Mouse (Mus musculus) heart, embryonic 13.5 days (tissue): Measurements from ENCODE around the gene Rptor. TPM values are rescaled to one million over a fixed set of nuclear protein-coding genes. Genes with fewer than 3 reads are reported as not detected.
"Not testable (repeated sequence)": the region's sequence is repeated elsewhere in the genome, so short reads cannot be mapped to it uniquely, and the experiment has no call there.

Experiments used
- ATAC-seq: fragments of 200-750 bp; cut with Nextera tagmentation; 2 replicates; pipeline ENCODE4 v1.8.0; 2017; ENCODE audit warnings: moderate TSS enrichment; ENCODE audit not compliant: insufficient number of reproducible peaks, low FRiP score, low TSS enrichment; ENCODE audit errors: extremely low read depth
- H3K27ac ChIP-seq: fragments of 300-500 bp; sonication (generic); replicated peaks from 2 replicates; pipeline ENCODE4 v1.5.1; 2015; ENCODE audit warnings: moderate library complexity, mild to moderate bottlenecking, inconsistent platforms
- H3K27me3 ChIP-seq: fragments of 300-500 bp; sonication (generic); replicated peaks from 2 replicates; pipeline ENCODE4 v1.6.1; 2015; ENCODE audit warnings: mild to moderate bottlenecking, inconsistent platforms
- H3K36me3 ChIP-seq: fragments of 300-500 bp; sonication (generic); 2 replicates; pipeline ENCODE4 v1.6.1; 2015; ENCODE audit warnings: mild to moderate bottlenecking, inconsistent platforms
- H3K4me1 ChIP-seq: fragments of 300-500 bp; sonication (generic); 2 replicates; pipeline ENCODE4 v1.6.1; 2015; ENCODE audit warnings: inconsistent platforms
- H3K4me2 ChIP-seq: fragments of 300-500 bp; sonication (generic); 2 replicates; pipeline ENCODE4 v1.6.1; 2015; ENCODE audit warnings: inconsistent platforms, mild to moderate bottlenecking, moderate library complexity
- H3K4me3 ChIP-seq: fragments of 300-500 bp; sonication (generic); 2 replicates; pipeline ENCODE4 v1.5.1; 2015; ENCODE audit warnings: moderate library complexity, mild to moderate bottlenecking, inconsistent platforms
- H3K9ac ChIP-seq: fragments of 300-500 bp; sonication (generic); 2 replicates; pipeline ENCODE4 v1.6.1; 2015; ENCODE audit warnings: inconsistent platforms, mild to moderate bottlenecking, moderate library complexity
- H3K9me3 ChIP-seq: fragments of 300-500 bp; sonication (generic); 2 replicates; pipeline ENCODE4 v1.6.1; 2016; ENCODE audit warnings: inconsistent platforms
- WGBS: fragments of 180-500 bp; shearing (Covaris S2); methylation state at CpG from one replicate; pipeline ENCODE4 v1.1.7; 2015; ENCODE audit warnings: mixed read lengths; 5-methylcytosine and 5-hydroxymethylcytosine counted together
- polyA plus RNA-seq: library from polyadenylated mRNA; unstranded; fragments of >200 nt; fragmentation: Nextera tagmentation; extraction: Ambion mirVana; gene quantifications from 2 replicates; pipeline ENCODE4 v1.2.1, GENCODE M21; 2015

Rptor gene
- polyA plus RNA-seq, 1 experiment from 2014 or later: 7.0 TPM

- 83% methylated on average over 9 of the region's 9 CpGs for WGBS
- Histone ChIP-seq H3K4me1 (peaks cover 14% of the 10 kb centered on the region), H3K27me3 (no peaks in the 10 kb centered on the region), H3K9me3 (no peaks in the 10 kb centered on the region), H3K9ac (no peak overlapping the region), H3K4me3 (no peak overlapping the region), H3K27ac (no peak overlapping the region), H3K36me3 (peaks cover 4% of the 10 kb centered on the region; the same call in 1 of the 2 replicates), H3K4me2 (no peak overlapping the region)
- ATAC-seq: no peak
Measured at GRCm38 (mm10) chr11:119653336-119653735, 50.6 kb downstream of the Rptor start.

- Histone ChIP-seq H3K27ac (no peak overlapping the region), H3K4me1 (peaks cover 4% of the 10 kb centered on the region; the same call in 1 of the 2 replicates), H3K36me3 (peaks cover 8% of the 10 kb centered on the region; the same call in 1 of the 2 replicates), H3K27me3 (no peaks in the 10 kb centered on the region), H3K4me2 (no peak overlapping the region), H3K4me3 (no peak overlapping the region), H3K9me3 (no peaks in the 10 kb centered on the region), H3K9ac (no peak overlapping the region)
- ATAC-seq: no peak
- 64% methylated on average over 6 of the region's 6 CpGs for WGBS
Measured at GRCm38 (mm10) chr11:119657534-119657933, 54.8 kb downstream of the Rptor start.

GRCm38 (mm10) chr11:119659296-119659695, 56.6 kb downstream of the Rptor start:
- 85% methylated on average over 3 of the region's 3 CpGs for WGBS
- no peak overlapping the region for H3K27ac ChIP-seq
- peaks cover 8% of the 10 kb centered on the region; the same call in 1 of the 2 replicates for H3K36me3 ChIP-seq
- H3K4me3 ChIP-seq: no peak overlapping the region
- H3K9ac ChIP-seq: no peak overlapping the region
- no peak for ATAC-seq
- H3K27me3 ChIP-seq: no peaks in the 10 kb centered on the region
- no peak overlapping the region for H3K4me2 ChIP-seq
- H3K4me1 ChIP-seq: peaks cover 20% of the 10 kb centered on the region
- no peaks in the 10 kb centered on the region for H3K9me3 ChIP-seq

- ATAC-seq, H3K9ac ChIP-seq, H3K4me3 ChIP-seq, H3K4me2 ChIP-seq, H3K9me3 ChIP-seq, H3K36me3 ChIP-seq, H3K27me3 ChIP-seq, H3K27ac ChIP-seq: not testable (repeated sequence)
- H3K4me1 ChIP-seq: peaks cover 39% of the 10 kb centered on the region
- 58% methylated on average over 4 of the region's 4 CpGs for WGBS
Measured at GRCm38 (mm10) chr11:119661479-119661878, 58.8 kb downstream of the Rptor start.

- no peak overlapping the region for H3K9ac ChIP-seq
- no peak overlapping the region for H3K4me2 ChIP-seq
- no peaks in the 10 kb centered on the region for H3K27me3 ChIP-seq
- no peaks in the 10 kb centered on the region for H3K9me3 ChIP-seq
- H3K4me3 ChIP-seq: no peak overlapping the region
- H3K36me3 ChIP-seq: no peaks in the 10 kb centered on the region
- 81% methylated on average over 2 of the region's 2 CpGs for WGBS
- 0 out of 2 replicates have a peak overlapping the region, but pooled peaks have one; percentile 2 for H3K27ac ChIP-seq
- peaks cover 54% of the 10 kb centered on the region for H3K4me1 ChIP-seq
- no peak for ATAC-seq
Measured at GRCm38 (mm10) chr11:119663876-119664275, 61.2 kb downstream of the Rptor start.

- no peak overlapping the region for H3K9ac ChIP-seq
- no peak overlapping the region for H3K27ac ChIP-seq
- no peak for ATAC-seq
- H3K4me3 ChIP-seq: no peak overlapping the region
- H3K9me3 ChIP-seq: no peaks in the 10 kb centered on the region
- H3K27me3 ChIP-seq: no peaks in the 10 kb centered on the region
- 86% methylated on average over 10 of the region's 10 CpGs for WGBS
- no peaks in the 10 kb centered on the region for H3K36me3 ChIP-seq
- H3K4me1 ChIP-seq: peaks cover 54% of the 10 kb centered on the region
- no peak overlapping the region for H3K4me2 ChIP-seq
Measured at GRCm38 (mm10) chr11:119664678-119665307, 62.1 kb downstream of the Rptor start.

GRCm38 (mm10) chr11:119665308-119665702, 62.6 kb downstream of the Rptor start:
- Histone ChIP-seq H3K27ac (no peak overlapping the region), H3K9ac (no peak overlapping the region), H3K36me3 (no peaks in the 10 kb centered on the region), H3K4me2 (no peak overlapping the region), H3K4me1 (peaks cover 55% of the 10 kb centered on the region), H3K4me3 (no peak overlapping the region), H3K27me3 (no peaks in the 10 kb centered on the region), H3K9me3 (no peaks in the 10 kb centered on the region)
- no peak for ATAC-seq
- 84% methylated on average over 5 of the region's 5 CpGs for WGBS

GRCm38 (mm10) chr11:119666567-119667108, 63.9 kb downstream of the Rptor start:
- Histone ChIP-seq H3K36me3 (no peaks in the 10 kb centered on the region), H3K4me1 (peaks cover 68% of the 10 kb centered on the region), H3K9ac (0 out of 2 replicates have a peak overlapping the region, but pooled peaks have one; percentile 17), H3K9me3 (no peaks in the 10 kb centered on the region), H3K4me2 (no peak overlapping the region), H3K27ac (peak overlapping the region; percentile 21), H3K27me3 (no peaks in the 10 kb centered on the region), H3K4me3 (no peak overlapping the region)
- ATAC-seq: no peak
- WGBS: 8% methylated on average over 2 of the region's 2 CpGs

- WGBS: 41% methylated on average over 11 of the region's 11 CpGs
- Histone ChIP-seq H3K4me2 (no peak overlapping the region), H3K9ac (no peak overlapping the region; the same call in 1 of the 2 replicates), H3K27me3 (no peaks in the 10 kb centered on the region), H3K9me3 (no peaks in the 10 kb centered on the region), H3K4me1 (peaks cover 67% of the 10 kb centered on the region), H3K4me3 (no peak overlapping the region), H3K27ac (no peak overlapping the region), H3K36me3 (peaks cover 4% of the 10 kb centered on the region; the same call in 1 of the 2 replicates)
- ATAC-seq: no peak
Measured at GRCm38 (mm10) chr11:119670690-119671666, 68.3 kb downstream of the Rptor start.

- Histone ChIP-seq H3K9ac (no peak overlapping the region), H3K27me3 (no peaks in the 10 kb centered on the region), H3K4me1 (peaks cover 67% of the 10 kb centered on the region), H3K4me3 (no peak overlapping the region), H3K9me3 (no peaks in the 10 kb centered on the region), H3K4me2 (no peak overlapping the region), H3K36me3 (peaks cover 4% of the 10 kb centered on the region; the same call in 1 of the 2 replicates), H3K27ac (no peak overlapping the region)
- no peak for ATAC-seq
- WGBS: 26% methylated on average over 2 of the region's 2 CpGs
Measured at GRCm38 (mm10) chr11:119672041-119672440, 69.3 kb downstream of the Rptor start.

GRCm38 (mm10) chr11:119672775-119673174, 70.1 kb downstream of the Rptor start:
- no peak overlapping the region for H3K9ac ChIP-seq
- H3K4me3 ChIP-seq: no peak overlapping the region
- H3K27ac ChIP-seq: no peak overlapping the region
- no peak overlapping the region for H3K4me2 ChIP-seq
- WGBS: 42% methylated on average over 4 of the region's 4 CpGs
- no peaks in the 10 kb centered on the region for H3K27me3 ChIP-seq
- peaks cover 4% of the 10 kb centered on the region; the same call in 1 of the 2 replicates for H3K36me3 ChIP-seq
- peaks cover 66% of the 10 kb centered on the region for H3K4me1 ChIP-seq
- no peaks in the 10 kb centered on the region for H3K9me3 ChIP-seq
- ATAC-seq: no peak
